Mouse (Mus musculus): ENCODE data around the gene Adar.

- no peak for TF ChIP-seq USF2 (conservative IDR thresholded peaks at IDR 0.05; ENCODE audit: low read depth, low read length)
- TF ChIP-seq HCFC1 (IDR thresholded peaks at IDR 0.05; ENCODE audit: low read depth, low read length) = no peak
- no peak for TF ChIP-seq ZC3H11A (IDR thresholded peaks at IDR 0.05; ENCODE audit: low read depth, low read length)
- no peak for TF ChIP-seq ETS1 (conservative IDR thresholded peaks at IDR 0.05; ENCODE audit: low read depth, low read length)
- TF ChIP-seq CTCF (conservative IDR thresholded peaks at IDR 0.05 in 1 of 2, IDR thresholded peaks at IDR 0.05 in 1 of 2; ENCODE audit: low read depth in 2 of 2, low read length in 2 of 2) = no peak
- TF ChIP-seq TCF12 (IDR thresholded peaks at IDR 0.05; ENCODE audit: low read depth, low read length) = no peak
- TF ChIP-seq POLR2A (IDR thresholded peaks at IDR 0.05; ENCODE audit: low read depth, low read length) = no peak
- no peak for TF ChIP-seq USF1 (IDR thresholded peaks at IDR 0.05; ENCODE audit: low read depth, low read length)
- TF ChIP-seq E2F4 (IDR thresholded peaks at IDR 0.05; ENCODE audit: insufficient replicate concordance, low read depth, low read length) = no peak
Observed at GRCm38 (mm10) chr3:89764119-89764724, 49.4 kb downstream of the Adar start, which contains the start of gene Chrnb2.
